Mouse (Mus musculus) heart, postnatal 0 days (tissue): ENCODE measurements at regions not wholly inside any gene's neighbourhood (a gene's known extent, or its start where the extent isn't known, plus 50 kb on each side); places are given as distances from the start of the nearest gene placed in this dataset.

ENCODE experiments used
- CTCF ChIP-seq: IDR thresholded peaks from 2 replicates; pipeline ENCODE4 v1.5.1; 2016; ENCODE audit warnings: antibody characterized with exemption, control low read depth, low read depth
- EP300 ChIP-seq: IDR thresholded peaks from 2 replicates; pipeline ENCODE4 v1.6.1; 2016; ENCODE audit warnings: antibody characterized with exemption, low read depth

GRCm38 (mm10) chr3:37845313-37846023, 121.2 kb upstream of the Gm5148 start:
- no peak for TF ChIP-seq CTCF
- no peak for TF ChIP-seq EP300
